In the genomic region with DNA sequence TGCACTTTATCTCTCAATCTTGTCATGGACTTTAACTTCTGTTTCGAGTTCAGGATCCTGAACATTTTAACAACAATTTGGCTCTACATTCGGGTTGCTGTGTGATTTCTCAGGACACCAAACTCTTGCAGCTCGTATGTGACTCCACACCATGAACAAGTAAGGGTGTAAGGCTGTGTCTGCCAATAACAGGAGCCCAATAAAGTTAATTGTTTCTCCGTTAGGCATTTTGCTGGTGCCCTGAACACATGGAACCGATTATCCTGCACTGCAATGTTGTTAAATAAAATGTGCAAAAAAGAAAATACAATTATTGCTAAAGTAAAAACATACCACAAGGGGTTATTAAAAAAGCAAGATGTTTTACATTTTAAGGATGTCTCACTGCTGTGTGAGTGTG, we compare ENCODE assay signal across 12 mouse cellular contexts.
"Had no signal": no experiment of that assay in that cellular context is flagged by ENCODE, and none has a peak within 500 bp of the region (broad histone marks: within the 10 kb centered on the region; RNA-seq: fewer than 3 reads in every experiment).

No protein-coding gene starts in this region.

- H3K27me3 ChIP-seq: neural tube, embryonic 12.5 days; stomach, embryonic 15.5 days had no signal

- H3K9ac ChIP-seq: liver, embryonic 14.5 days; neural tube, embryonic 12.5 days; stomach, embryonic 15.5 days had no signal

- H3K9me3 ChIP-seq: neural tube, embryonic 12.5 days; stomach, embryonic 15.5 days had no signal

- H3K4me1 ChIP-seq: stomach, embryonic 15.5 days had no signal

- H3K27ac ChIP-seq: left cerebral cortex, adult 2 months; liver, embryonic 14.5 days; neural tube, embryonic 12.5 days; stomach, embryonic 15.5 days had no signal

- DNase-seq: kidney, postnatal 10 days; lung, adult 18-20 months; midbrain, embryonic 14.5 days; right cerebral cortex, postnatal 4 days; spleen, adult 18-20 months; thymus, adult 2 months; thymus, postnatal 25 days had no signal

- H3K4me3 ChIP-seq: left cerebral cortex, adult 2 months; neural tube, embryonic 12.5 days; stomach, embryonic 15.5 days had no signal

- ATAC-seq: intestine, embryonic 16.5 days had no signal

- H3K36me3 ChIP-seq: neural tube, embryonic 12.5 days; stomach, embryonic 15.5 days had no signal

- H3K4me2 ChIP-seq: neural tube, embryonic 12.5 days; stomach, embryonic 15.5 days had no signal
